Mouse (Mus musculus) ovary, postnatal 14 days (tissue): ENCODE measurements at regions not wholly inside any gene's neighbourhood (a gene's known extent, or its start where the extent isn't known, plus 50 kb on each side); places are given as distances from the start of the nearest gene placed in this dataset.
A peak's percentile ranks its signal among the peaks of the same experiment; 100 is the strongest.

ENCODE experiments used
- DNase-seq: peaks from one replicate; pipeline ENCODE4 v3.0.0; 2022; ENCODE audit warnings: low spot score

DNA sequence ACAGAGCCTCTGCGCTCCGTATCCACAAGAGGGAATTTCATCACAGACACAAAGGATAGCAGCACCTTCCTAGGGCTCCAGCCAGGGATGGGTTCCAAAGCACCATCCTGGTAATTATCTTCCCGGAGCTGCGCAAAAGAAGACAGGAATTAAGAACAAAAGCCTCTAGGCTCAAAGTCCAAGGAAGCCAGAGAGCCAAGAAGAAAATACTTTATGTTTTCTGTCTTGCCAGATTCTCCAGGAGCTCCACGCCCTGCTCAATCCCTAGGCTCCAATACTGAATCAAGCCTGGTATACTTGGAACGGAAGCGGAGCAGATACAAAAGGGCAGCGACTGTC lies 54.4 kb downstream of the Irf2bpl start:
- DNase-seq = no peak

- no peak for DNase-seq
These were observed 54.9 kb downstream of the Irf2bpl start for GRCm38 (mm10) chr12:86829581-86830246.

- DNase-seq = no peak
These were observed 57.4 kb downstream of the Irf2bpl start for GRCm38 (mm10) chr12:86827241-86827606.

DNA sequence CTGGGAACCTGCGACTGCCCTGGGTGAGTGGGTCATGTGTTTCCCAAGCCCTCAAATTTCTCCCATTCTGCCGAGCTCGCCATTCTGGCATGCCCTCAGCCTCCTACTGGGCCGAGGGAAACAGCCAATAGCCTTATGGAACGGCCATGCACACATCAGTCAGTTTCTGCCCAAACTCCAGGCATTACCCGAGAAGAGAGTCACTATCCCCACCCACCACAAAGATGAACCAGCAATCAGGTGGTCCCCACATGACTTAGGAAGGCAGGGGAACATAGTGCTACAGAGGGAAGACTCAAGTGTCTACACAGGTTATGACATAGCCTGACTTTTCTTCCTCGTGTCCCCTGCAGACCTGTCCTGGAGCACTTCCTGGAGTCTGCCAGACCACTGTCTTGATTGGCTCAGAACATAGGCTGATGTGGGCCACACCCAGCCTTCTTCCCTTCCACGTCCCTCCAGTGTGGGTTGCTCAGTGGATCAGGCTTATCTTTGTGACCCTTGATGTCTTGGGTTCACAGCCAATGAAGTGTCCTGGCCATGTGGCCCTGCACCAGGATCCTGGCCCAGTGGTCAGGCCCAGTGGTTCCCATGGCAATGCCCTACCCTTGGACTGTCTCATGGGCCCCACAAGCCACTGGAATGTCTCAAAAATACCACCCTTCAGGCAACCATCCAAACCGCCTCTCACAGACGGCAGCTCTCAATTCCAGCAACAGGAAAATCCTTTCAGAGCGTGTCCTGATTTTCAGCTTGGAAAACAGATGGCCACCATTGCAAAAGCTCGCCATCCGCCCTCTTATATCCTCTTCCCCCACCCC lies 58.0 kb downstream of the Irf2bpl start:
- DNase-seq = no peak

DNA sequence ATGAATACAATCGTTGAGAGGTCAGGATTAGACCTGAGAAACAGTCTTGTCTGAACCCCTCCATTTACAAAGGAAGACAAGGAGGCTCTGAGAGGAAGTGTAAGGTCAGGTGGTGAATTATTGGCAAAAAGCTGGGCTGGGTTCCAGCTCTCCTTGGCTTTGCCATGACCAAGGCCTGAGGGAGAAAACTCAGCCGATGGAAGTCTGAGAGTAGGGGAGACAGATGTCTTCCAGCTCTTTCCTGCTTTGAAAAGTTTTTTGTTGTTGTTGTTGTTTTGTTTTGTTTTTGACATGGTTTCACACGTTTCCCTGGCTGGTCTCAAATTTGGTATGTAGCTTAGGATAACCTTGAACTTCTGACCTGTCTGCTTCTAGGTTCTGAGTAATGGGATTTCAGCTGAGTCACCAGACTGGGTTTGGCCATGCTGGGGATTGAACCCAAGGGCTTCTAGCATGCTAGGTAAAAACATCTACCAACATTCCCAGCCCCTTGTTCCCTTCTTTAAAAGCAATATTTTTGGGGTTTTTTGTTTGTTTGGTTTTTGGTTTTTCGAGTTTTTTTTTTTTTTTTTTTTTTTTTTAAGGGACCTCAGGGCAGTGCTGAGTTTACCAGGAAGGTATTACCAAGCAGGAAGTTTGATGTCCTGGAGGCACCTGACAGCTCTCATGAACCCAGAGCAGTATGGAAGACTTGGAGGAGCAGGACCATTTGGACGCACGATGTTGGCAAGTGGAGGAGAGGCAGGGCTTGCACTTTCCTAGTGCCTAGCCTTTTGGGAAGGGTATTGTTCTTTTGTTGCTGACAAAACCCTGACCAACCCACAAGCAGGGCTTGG lies 58.8 kb downstream of the Irf2bpl start:
- no peak for DNase-seq

DNA sequence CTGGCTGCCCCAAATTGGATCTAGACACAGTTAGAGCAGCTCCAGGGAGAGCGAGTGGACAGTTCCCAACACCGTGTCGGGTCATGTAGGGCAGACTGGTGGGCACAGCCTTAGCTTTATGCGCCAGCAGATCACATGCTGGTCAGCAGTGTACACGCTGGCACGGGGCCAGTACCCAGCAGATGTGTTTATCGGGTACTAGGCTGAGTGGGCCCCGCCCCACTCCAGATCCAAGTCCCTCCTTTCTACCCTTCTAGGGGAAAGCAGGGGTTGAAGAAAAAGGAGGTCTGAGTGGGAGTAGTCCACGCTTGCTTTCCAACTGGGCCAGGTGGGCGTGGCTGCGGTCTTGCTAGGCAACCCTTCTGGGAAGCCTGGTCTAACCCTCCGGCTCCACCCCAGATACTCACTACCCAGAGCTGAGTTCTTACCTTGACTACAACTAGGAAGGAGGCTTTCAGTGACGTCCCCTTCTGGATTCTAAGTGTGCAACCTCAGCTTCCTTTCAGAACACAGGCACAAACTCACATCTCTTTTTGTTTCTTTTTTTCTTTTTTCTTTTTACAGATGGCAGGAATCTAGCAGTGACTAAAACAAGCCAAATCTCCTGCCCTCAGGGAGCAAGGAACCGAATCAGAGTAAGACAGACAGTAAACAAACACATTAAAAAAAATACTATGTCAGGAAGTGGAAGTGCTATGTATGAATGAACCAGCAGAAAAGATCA lies 59.6 kb downstream of the Irf2bpl start:
- DNase-seq = peak; percentile 79

GRCm38 (mm10) chr12:86823855-86824589 lies 60.6 kb downstream of the Irf2bpl start:
- peak; percentile 86 for DNase-seq

GRCm38 (mm10) chr12:86823488-86823854 lies 61.1 kb downstream of the Irf2bpl start:
- DNase-seq = no peak

- DNase-seq = no peak
These were observed 63.4 kb downstream of the Irf2bpl start for GRCm38 (mm10) chr12:86821183-86821582.

DNA sequence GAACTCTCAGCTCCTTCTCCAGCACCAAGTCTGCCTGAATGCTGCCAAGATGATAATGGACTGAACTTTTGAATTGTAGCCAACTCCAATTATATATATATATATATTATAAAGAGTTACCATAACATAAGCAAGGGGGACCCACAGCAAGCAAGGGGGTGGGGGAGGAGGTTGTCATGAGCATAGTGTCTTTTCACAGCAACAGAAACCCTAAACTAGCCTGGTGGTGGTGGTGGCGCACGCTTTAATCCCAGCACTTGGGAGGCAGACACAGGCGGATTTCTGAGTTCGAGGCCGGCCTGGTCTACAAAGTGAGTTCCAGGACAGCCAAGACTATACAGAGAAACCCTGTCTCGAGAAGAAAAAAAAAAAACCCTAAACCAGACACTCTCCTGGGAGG lies 65.0 kb downstream of the Irf2bpl start:
- no peak for DNase-seq

- DNase-seq = no peak
These were observed 65.4 kb downstream of the Irf2bpl start for GRCm38 (mm10) chr12:86819163-86819562.

- DNase-seq = no peak
These were observed 66.4 kb downstream of the Irf2bpl start for GRCm38 (mm10) chr12:86818201-86818600.

DNA sequence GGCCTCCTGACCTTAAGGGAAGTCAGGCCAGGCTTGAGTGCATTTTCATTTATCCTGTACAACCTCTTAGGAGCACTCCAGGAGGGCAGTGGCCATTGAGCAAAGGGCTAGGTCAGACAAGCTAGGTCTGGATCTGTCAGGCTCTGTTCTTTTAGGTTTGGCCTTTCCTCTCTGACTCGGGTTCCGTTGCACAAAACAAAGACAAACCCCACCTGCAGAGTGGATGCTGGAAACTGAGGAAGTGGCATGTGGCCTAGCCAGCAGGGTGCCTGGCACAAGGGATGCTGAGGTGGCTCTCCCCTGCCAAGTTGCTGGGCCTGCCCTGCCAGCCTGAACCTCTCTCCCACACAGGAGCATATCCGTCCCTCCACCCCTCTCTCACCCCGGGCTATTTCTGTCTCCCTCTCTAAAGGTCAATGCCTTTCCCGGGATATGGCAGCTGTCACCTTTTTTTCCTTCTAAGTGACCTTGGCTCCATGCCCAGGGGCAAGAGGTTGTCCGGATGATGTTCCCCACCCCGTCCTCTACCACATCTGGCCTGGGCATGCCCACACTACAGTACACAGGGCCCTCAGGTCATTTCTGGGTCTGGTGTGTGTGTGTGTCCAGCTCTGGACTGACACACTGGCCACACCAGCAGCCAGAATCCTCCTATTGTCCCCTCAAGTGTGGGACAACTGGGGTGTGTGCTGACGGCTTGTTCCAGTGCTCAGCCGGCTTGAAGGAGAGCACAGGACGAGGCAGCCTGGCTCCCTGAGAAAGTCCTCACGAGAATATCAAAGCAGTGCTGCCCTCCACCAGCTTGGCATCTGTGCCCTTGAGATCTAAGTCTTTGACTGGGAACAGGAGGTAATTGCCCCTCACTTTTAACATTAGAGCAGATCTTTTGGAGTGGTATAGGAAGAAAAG lies 67.6 kb downstream of the Irf2bpl start:
- no peak for DNase-seq

GRCm38 (mm10) chr12:86816171-86816701 lies 68.4 kb downstream of the Irf2bpl start:
- no peak for DNase-seq

GRCm38 (mm10) chr12:86814740-86815139 lies 69.9 kb downstream of the Irf2bpl start:
- no peak for DNase-seq
